ENCODE assay signal across 9 mouse cellular contexts in the genomic region with DNA sequence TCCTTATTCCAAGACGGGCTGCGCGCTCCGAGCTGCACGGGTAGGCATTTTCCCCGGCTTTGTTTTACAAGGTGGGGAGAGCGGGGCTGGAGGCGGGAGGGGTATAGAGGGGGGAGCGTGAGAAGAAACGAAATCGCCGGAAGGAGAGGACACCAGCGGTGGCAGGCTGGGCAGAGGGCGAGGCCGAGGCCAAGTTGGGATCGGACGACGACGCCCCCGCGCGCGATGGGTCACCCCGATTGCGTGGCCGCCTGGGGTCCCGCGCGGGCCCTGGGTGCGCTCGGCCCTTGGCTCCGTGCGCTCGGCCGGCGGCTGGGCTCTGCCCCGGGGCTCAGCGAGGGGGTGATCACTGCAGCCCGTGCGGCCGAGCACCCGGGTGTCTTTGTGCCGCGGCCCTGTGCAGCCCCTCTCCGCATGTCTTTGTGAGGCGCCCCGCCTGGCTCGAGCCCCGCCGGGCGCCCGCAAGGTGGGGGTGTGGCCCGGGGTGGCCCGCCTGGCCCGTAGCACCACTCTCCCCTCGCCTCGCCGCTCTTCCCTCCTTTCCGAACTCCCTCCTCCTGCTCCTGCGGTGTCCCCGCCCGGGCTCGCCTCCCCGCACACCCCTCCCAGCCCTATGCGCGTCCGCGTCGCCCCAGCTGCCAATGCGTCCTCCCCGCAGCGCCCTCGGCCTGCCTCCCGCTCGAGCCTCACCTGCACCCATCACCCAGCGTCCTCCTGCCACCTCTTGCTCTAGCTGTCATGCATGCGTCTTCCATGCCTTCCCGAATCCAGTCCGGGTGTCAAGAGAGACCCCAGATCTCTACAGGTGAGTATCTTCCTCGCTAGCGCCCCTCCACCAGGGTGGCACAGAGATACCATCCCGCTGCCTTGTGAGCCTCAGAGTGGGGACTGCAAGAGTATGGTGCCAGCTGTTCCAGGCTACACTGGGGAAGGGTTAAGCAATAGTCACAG. TPM values are rescaled to one million over a fixed set of nuclear protein-coding genes. Genes with fewer than 3 reads are reported as not detected.
A peak's percentile ranks its signal among the peaks of the same experiment; 100 is the strongest.
DNase-seq lines count a peak whose midpoint lies in the region; ATAC-seq and TF ChIP-seq lines count a peak whose summit lies in the region.
"Had no signal": no experiment of that assay in that cellular context is flagged by ENCODE, and none has a peak within 500 bp of the region (broad histone marks: within the 10 kb centered on the region; RNA-seq: fewer than 3 reads in every experiment).

No protein-coding gene starts in this region.

- H3K9me3 ChIP-seq in kidney, embryonic 16.5 days (ENCODE audit: low read length): no peaks in the 10 kb centered on the region
- no peaks in the 10 kb centered on the region for H3K9me3 ChIP-seq in intestine, postnatal 0 days (ENCODE audit: control insufficient read depth)
- H3K9me3 ChIP-seq in neural tube, embryonic 11.5 days (ENCODE audit: control insufficient read depth, low read length): no peaks in the 10 kb centered on the region

- H3K4me3 ChIP-seq in kidney, embryonic 16.5 days (ENCODE audit: low read length): peak overlapping the region; percentile 58
- peak overlapping the region; percentile 49 for H3K4me3 ChIP-seq in intestine, postnatal 0 days (ENCODE audit: low read depth, low read length)
- peak overlapping the region; percentile 45 for H3K4me3 ChIP-seq in liver, adult 2 months (ENCODE audit: insufficient read depth, low read depth, low read length)
- peak overlapping the region; percentile 66 for H3K4me3 ChIP-seq in neural tube, embryonic 11.5 days (ENCODE audit: low read depth, low read length)

- intact Hi-C loops in gastrocnemius, postnatal 14 days (cut with DNase I; ENCODE audit: low total_unique reads): no loop called here

- ATAC-seq in kidney, embryonic 16.5 days (ENCODE audit: low FRiP score, low TSS enrichment): peak; percentile 85
- ATAC-seq in intestine, postnatal 0 days: no peak
- ATAC-seq in neural tube, embryonic 11.5 days (ENCODE audit: insufficient read depth, low FRiP score, low TSS enrichment): peak; percentile 64

- TF ChIP-seq CTCF in intestine, postnatal 0 days (IDR thresholded peaks at IDR 0.05; ENCODE audit: low read depth): no peak
- no peak for TF ChIP-seq CTCF in liver, adult 2 months (IDR thresholded peaks at IDR 0.05; ENCODE audit: low read depth, low read length)

- 1% methylated on average over 81 of the region's 82 CpGs for WGBS in kidney, embryonic 16.5 days
- WGBS in intestine, postnatal 0 days: 2% methylated on average over 67 of the region's 82 CpGs
- 3% methylated on average over 80 of the region's 82 CpGs for WGBS in liver, adult 2 months
- 1% methylated on average over 77 of the region's 82 CpGs for WGBS in neural tube, embryonic 11.5 days

- peak overlapping the region; percentile 73 for H3K9ac ChIP-seq in kidney, embryonic 16.5 days (replicated peaks; ENCODE audit: low read length)
- peak overlapping the region; percentile 27; the same call in 1 of the 2 replicates for H3K9ac ChIP-seq in intestine, postnatal 0 days (ENCODE audit: low read depth, low read length)
- H3K9ac ChIP-seq in liver, adult 2 months (ENCODE audit: low read depth, low read length): peak overlapping the region; percentile 28; the same call in 1 of the 2 replicates
- H3K9ac ChIP-seq in neural tube, embryonic 11.5 days (ENCODE audit: low read length): peak overlapping the region; percentile 84

- H3K27ac ChIP-seq in kidney, embryonic 16.5 days (ENCODE audit: low read length): no peak overlapping the region
- no peak overlapping the region for H3K27ac ChIP-seq in intestine, postnatal 0 days (ENCODE audit: low read depth, low read length)
- H3K27ac ChIP-seq in liver, adult 2 months (replicated peaks; ENCODE audit: insufficient read depth, low read depth, low read length): no peak overlapping the region
- H3K27ac ChIP-seq in neural tube, embryonic 11.5 days (ENCODE audit: low read depth, low read length): no peak overlapping the region
- H3K27ac ChIP-seq: macrophage had no signal

- peak overlapping the region; percentile 100 for H3K4me2 ChIP-seq in kidney, embryonic 16.5 days (replicated peaks; ENCODE audit: low read depth, low read length)
- peak overlapping the region; percentile 87 for H3K4me2 ChIP-seq in intestine, postnatal 0 days (replicated peaks; ENCODE audit: low read depth)
- peak overlapping the region; percentile 97 for H3K4me2 ChIP-seq in neural tube, embryonic 11.5 days (ENCODE audit: low read depth)

- peaks cover 6% of the 10 kb centered on the region; the same call in 1 of the 2 replicates for H3K4me1 ChIP-seq in kidney, embryonic 16.5 days (ENCODE audit: insufficient read depth, low read length)
- no peaks in the 10 kb centered on the region for H3K4me1 ChIP-seq in intestine, postnatal 0 days (replicated peaks; ENCODE audit: control insufficient read depth, insufficient read depth, low read length)
- no peaks in the 10 kb centered on the region for H3K4me1 ChIP-seq in liver, adult 2 months (ENCODE audit: control insufficient read depth, insufficient read depth, low read length)
- no peaks in the 10 kb centered on the region for H3K4me1 ChIP-seq in neural tube, embryonic 11.5 days (ENCODE audit: control insufficient read depth, insufficient read depth, low read length)

- peaks cover 32% of the 10 kb centered on the region for H3K27me3 ChIP-seq in kidney, embryonic 16.5 days (ENCODE audit: insufficient read depth, low read length)
- peaks cover 23% of the 10 kb centered on the region for H3K27me3 ChIP-seq in intestine, postnatal 0 days (replicated peaks; ENCODE audit: control insufficient read depth, insufficient read depth, low read length)
- peaks cover 14% of the 10 kb centered on the region for H3K27me3 ChIP-seq in liver, adult 2 months (ENCODE audit: control insufficient read depth, insufficient read depth, low read length)
- peaks cover 5% of the 10 kb centered on the region; the same call in 1 of the 2 replicates for H3K27me3 ChIP-seq in neural tube, embryonic 11.5 days (ENCODE audit: control insufficient read depth, insufficient read depth, low read length)

- no peak for TF ChIP-seq POLR2A in liver, adult 2 months (IDR thresholded peaks at IDR 0.05; ENCODE audit: extremely low read depth, insufficient read depth, low read length)

- no peaks in the 10 kb centered on the region for H3K36me3 ChIP-seq in kidney, embryonic 16.5 days (ENCODE audit: insufficient read depth, low read length)
- no peaks in the 10 kb centered on the region for H3K36me3 ChIP-seq in intestine, postnatal 0 days (ENCODE audit: control insufficient read depth, insufficient read depth)
- H3K36me3 ChIP-seq in liver, adult 2 months (ENCODE audit: control insufficient read depth, insufficient read depth, low read length): no peaks in the 10 kb centered on the region
- H3K36me3 ChIP-seq in neural tube, embryonic 11.5 days (ENCODE audit: control insufficient read depth, insufficient read depth, low read length): no peaks in the 10 kb centered on the region

- H3K79me2 ChIP-seq in liver, adult 2 months (ENCODE audit: control insufficient read depth, insufficient read depth, low read length): no peaks in the 10 kb centered on the region

- DNase-seq in kidney, adult 18-20 months: no peak
- peak; percentile 60 to 69 for DNase-seq in cerebellum, postnatal 25 days
- peak; percentile 28 for DNase-seq in gastrocnemius, postnatal 14 days
- no peak for DNase-seq in liver, adult 2 months (ENCODE audit: extremely low read depth, low read depth, low spot score)
- DNase-seq in neural tube, embryonic 11.5 days (ENCODE audit: low spot score): peak; percentile 47
- DNase-seq in MN1 (ENCODE audit: low spot score): no peak

RNA-seq across cellular contexts. Expression of a gene that starts 58.5 kb away (rescaled TPM):
- polyA plus RNA-seq in kidney, embryonic 16.5 days (2015; fragmentation: Nextera tagmentation; extraction: Ambion mirVana): 1.8 and 1.9 TPM in 2 replicates
- total RNA-seq in gastrocnemius, postnatal 14 days (2021): 1 to 10 TPM; 2.1 to 2.5 TPM
- polyA plus RNA-seq in intestine, postnatal 0 days (2015; fragmentation: Nextera tagmentation; extraction: Ambion mirVana): 1.5 and 1.9 TPM in 2 replicates
- 0.09 and 0.13 TPM in 2 replicates for total RNA-seq in liver, adult 2 months (2014; rRNA removed)
- polyA plus RNA-seq in liver, adult 2 months (2012; rRNA removed): 0.10 and 0.11 TPM in 2 replicates
- polyA plus RNA-seq in neural tube, embryonic 11.5 days (2014; fragmentation: Nextera tagmentation; extraction: Ambion mirVana): 3.7 and 4.8 TPM in 2 replicates
- polyA plus RNA-seq: macrophage had no signal

Comparison
In these comparisons a context has a peak if more than half of its experiments do, and no peak if none do; other contexts are left out.
1. H3K9ac ChIP-seq: peak in every context shown above with its lines; median percentile 84 in neural tube, embryonic 11.5 days; 73 in kidney, embryonic 16.5 days; 28 in liver, adult 2 months; 27 in intestine, postnatal 0 days.
2. DNase-seq: peak in cerebellum, postnatal 25 days (2 of 2), gastrocnemius, postnatal 14 days (single experiment) and neural tube, embryonic 11.5 days (single experiment); none in kidney, adult 18-20 months (single experiment), liver, adult 2 months (single experiment) and MN1 (single experiment).
3. Peak in every context shown above with its lines, with median percentiles within 50 percentile points of each other: H3K4me2 ChIP-seq and H3K4me3 ChIP-seq.